Mouse (Mus musculus): ENCODE data around the gene Upk1a. TPM values are rescaled to one million over a fixed set of nuclear protein-coding genes. Genes with fewer than 3 reads are reported as not detected.

Upk1a gene
- polyA plus RNA-seq, 1 experiment, result 2.1 TPM

DNA sequence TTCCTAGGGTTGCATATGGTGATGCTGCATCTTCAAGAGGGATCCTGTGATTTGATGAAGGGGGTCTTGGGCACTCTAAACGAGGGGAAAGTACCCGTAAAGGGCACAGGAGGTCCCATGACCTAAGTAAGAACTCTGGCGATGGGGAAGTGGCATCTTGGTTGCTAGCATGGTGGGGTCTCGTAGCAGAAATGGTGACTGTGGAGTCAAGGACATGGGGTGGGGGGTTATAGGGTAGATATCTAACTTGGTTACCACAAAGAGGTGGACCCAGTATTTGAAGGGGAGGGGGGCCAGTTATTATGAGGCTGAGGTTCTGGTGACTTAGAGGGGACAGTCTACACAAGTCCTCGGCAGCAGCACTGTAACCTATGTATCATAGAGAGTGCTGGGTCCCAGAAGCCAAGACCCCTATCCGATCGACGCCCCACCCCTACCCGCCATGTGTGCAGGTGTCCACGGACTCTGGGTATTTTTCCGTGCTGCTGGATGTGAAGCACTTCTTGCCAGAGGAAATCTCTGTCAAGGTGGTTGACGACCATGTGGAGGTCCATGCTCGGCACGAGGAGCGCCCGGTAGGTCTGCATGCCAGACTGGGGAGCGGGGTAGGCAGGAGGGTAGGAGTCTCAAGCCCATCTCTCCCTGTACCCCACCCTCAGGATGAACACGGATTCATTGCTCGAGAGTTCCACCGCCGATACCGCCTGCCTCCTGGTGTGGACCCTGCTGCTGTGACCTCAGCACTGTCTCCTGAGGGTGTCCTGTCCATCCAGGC is 58.6 kb downstream of the Upk1a start:
- Histone ChIP-seq H3K4me1 (ENCODE audit: control insufficient read depth, insufficient read depth, low read length) (no peaks in the 10 kb centered on the region), H3K4me3 (ENCODE audit: insufficient read depth, low read length) (no peak overlapping the region), H3K27ac (ENCODE audit: insufficient read depth, low read length) (no peak overlapping the region)
- TF ChIP-seq CTCF (IDR thresholded peaks at IDR 0.05; ENCODE audit: extremely low read depth, insufficient read depth, low read length) (no peak), POLR2A (IDR thresholded peaks at IDR 0.05; ENCODE audit: extremely low read depth, insufficient read depth, low read length) (no peak; the same call in 1 of the 2 replicates)

Other genes starting within 250 kb of the Upk1a start
- 78.9 and 79.5 TPM in 2 replicates for gene Tyrobp, start 199.1 kb downstream of the Upk1a start, polyA plus RNA-seq (2012; rRNA removed)
- gene Hcst, start 193.0 kb downstream of the Upk1a start, polyA plus RNA-seq (2012; rRNA removed), result 1.1 and 1.7 TPM in 2 replicates
- 4.4 and 5.7 TPM in 2 replicates for gene Nfkbid, start 191.1 kb downstream of the Upk1a start, polyA plus RNA-seq (2012; rRNA removed)
- 1,095 and 1,125 TPM in 2 replicates for gene Aplp1, start 167.3 kb downstream of the Upk1a start, polyA plus RNA-seq (2012; rRNA removed)
- gene Kirrel2, start 155.2 kb downstream of the Upk1a start, polyA plus RNA-seq (2012; rRNA removed), result 7.8 and 8.3 TPM in 2 replicates
- gene Nphs1, start 154.5 kb downstream of the Upk1a start, polyA plus RNA-seq (2012; rRNA removed), result 1.4 and 1.7 TPM in 2 replicates
- gene Prodh2, start 119.2 kb downstream of the Upk1a start, polyA plus RNA-seq (2012; rRNA removed), result not detected in 2 replicates
- 174 and 184 TPM in 2 replicates for gene Arhgap33, start 77.8 kb downstream of the Upk1a start, polyA plus RNA-seq (2012; rRNA removed)
- gene Hspb6, start 60.7 kb downstream of the Upk1a start, polyA plus RNA-seq (2012; rRNA removed), result 11.0 and 11.3 TPM in 2 replicates
- gene Proser3, start 60.5 kb downstream of the Upk1a start, polyA plus RNA-seq (2012; rRNA removed), result 4.7 and 6.2 TPM in 2 replicates
- 71.9 and 72.7 TPM in 2 replicates for gene Lin37, start 53.0 kb downstream of the Upk1a start, polyA plus RNA-seq (2012; rRNA removed)
- gene U2af1l4, start 49.5 kb downstream of the Upk1a start, polyA plus RNA-seq (2012; rRNA removed), result 90.9 and 97.0 TPM in 2 replicates
- gene Gm49396, start 49.5 kb downstream of the Upk1a start, polyA plus RNA-seq (2012; rRNA removed), result 4.7 and 5.5 TPM in 2 replicates
- gene Psenen, start 49.2 kb downstream of the Upk1a start, polyA plus RNA-seq (2012; rRNA removed), result 127 and 133 TPM in 2 replicates
- gene Igflr1, start 47.4 kb downstream of the Upk1a start, polyA plus RNA-seq (2012; rRNA removed), result 3.4 and 4.4 TPM in 2 replicates
- gene Kmt2b, start 24.1 kb downstream of the Upk1a start, polyA plus RNA-seq (2012; rRNA removed), result 40.0 and 45.3 TPM in 2 replicates
- 0.08 TPM in 1 of 2 replicates, not detected in the other for gene Zbtb32, start 13.9 kb downstream of the Upk1a start, polyA plus RNA-seq (2012; rRNA removed)
- 1,068 and 1,150 TPM in 2 replicates for gene Cox6b1, start 13.3 kb upstream of the Upk1a start, polyA plus RNA-seq (2012; rRNA removed)
- gene Etv2, start 23.0 kb upstream of the Upk1a start, polyA plus RNA-seq (2012; rRNA removed), result not detected in 2 replicates
- 59.7 and 60.1 TPM in 2 replicates for gene Rbm42, start 37.5 kb upstream of the Upk1a start, polyA plus RNA-seq (2012; rRNA removed)
- gene Haus5, start 52.1 kb upstream of the Upk1a start, polyA plus RNA-seq (2012; rRNA removed), result 7.6 and 9.4 TPM in 2 replicates
- gene Pmis2, start 58.8 kb upstream of the Upk1a start, polyA plus RNA-seq (2012; rRNA removed), result not detected in 2 replicates
- gene 2200002J24Rik, start 86.1 kb upstream of the Upk1a start, polyA plus RNA-seq (2012; rRNA removed), result not detected in 2 replicates
- 0.73 and 1.0 TPM in 2 replicates for gene Atp4a, start 99.4 kb upstream of the Upk1a start, polyA plus RNA-seq (2012; rRNA removed)
- 189 and 190 TPM in 2 replicates for gene Tmem147, start 116.7 kb upstream of the Upk1a start, polyA plus RNA-seq (2012; rRNA removed)
- gene Gapdhs, start 130.8 kb upstream of the Upk1a start, polyA plus RNA-seq (2012; rRNA removed), result not detected in 2 replicates
- gene Sbsn, start 138.6 kb upstream of the Upk1a start, polyA plus RNA-seq (2012; rRNA removed), result 8.4 and 8.6 TPM in 2 replicates
- 3.3 and 9.6 TPM in 2 replicates for gene Dmkn, start 150.9 kb upstream of the Upk1a start, polyA plus RNA-seq (2012; rRNA removed)
- not detected in 2 replicates for gene Krtdap, start 175.0 kb upstream of the Upk1a start, polyA plus RNA-seq (2012; rRNA removed)
- 0.09 and 0.38 TPM in 2 replicates for gene Ffar2, start 210.9 kb upstream of the Upk1a start, polyA plus RNA-seq (2012; rRNA removed)
- 0.13 TPM in 1 of 2 replicates, not detected in the other for gene Ffar3, start 243.3 kb upstream of the Upk1a start, polyA plus RNA-seq (2012; rRNA removed)
- 0.02 TPM in 1 of 2 replicates, not detected in the other for gene Ffar1, start 248.7 kb upstream of the Upk1a start, polyA plus RNA-seq (2012; rRNA removed)